Mouse (Mus musculus): ENCODE measurements around the gene Prmt7. TPM values are rescaled to one million over a fixed set of nuclear protein-coding genes. Genes with fewer than 3 reads are reported as not detected.
"Not testable (repeated sequence)": the region's sequence is repeated elsewhere in the genome, so short reads cannot be mapped to it uniquely, and the experiment has no call there.

The Prmt7 gene
- 10 to 100 TPM; 27.0 to 28.2 TPM for total RNA-seq (2021)
- long read RNA-seq, experiment 1, transcript Prmt7-201 (18 exons, 3,472 nt), result major isoform, 90 of 120 reads
- long read RNA-seq, experiment 1, partial matches to known transcripts, result 24 of 120 reads
- long read RNA-seq, experiment 1, other reads (novel, unspliced or antisense), result 5 of 120 reads
- long read RNA-seq, experiment 2, transcript Prmt7-201 (18 exons, 3,472 nt), result major isoform, 28 of 37 reads
- long read RNA-seq, experiment 2, partial matches to known transcripts, result 8 of 37 reads
- long read RNA-seq, experiment 2, other reads (novel, unspliced or antisense), result 1 of 37 reads

DNA sequence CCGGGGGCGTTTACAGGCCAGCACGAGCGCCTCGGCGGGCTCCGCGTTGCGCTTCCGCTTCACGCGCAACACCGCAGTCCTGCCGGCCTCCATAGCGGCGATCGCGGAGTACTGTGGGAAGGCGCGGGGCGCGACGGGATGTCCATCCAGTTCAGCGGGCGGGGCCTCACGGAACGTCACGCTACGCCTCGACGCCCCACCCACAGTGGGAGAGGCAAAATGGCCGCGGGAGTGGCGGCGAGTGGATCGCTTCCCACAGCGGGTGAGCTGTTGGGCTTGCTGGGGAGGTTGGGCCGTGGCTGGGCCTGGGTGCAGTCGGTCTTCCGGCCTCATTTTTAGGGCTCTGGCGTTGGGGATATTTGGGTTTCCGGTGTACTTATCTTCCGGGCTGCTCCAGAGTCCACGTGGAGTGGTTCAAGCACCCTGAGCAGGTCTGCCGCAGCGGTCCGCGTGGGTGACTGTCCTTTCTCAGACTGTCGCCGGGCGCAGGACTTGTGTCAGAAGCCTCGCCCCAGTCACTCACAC, at the start of gene Prmt7, which contains the start of gene Slc7a6os:
Gene Prmt7, plus strand, starts transcription at position 116 of the 525 bp plus-strand sequence.
Gene Slc7a6os, minus strand, starts transcription at position 115 of the 525 bp plus-strand sequence.
- DNase-seq, result peak; percentile 97 to 98

DNA sequence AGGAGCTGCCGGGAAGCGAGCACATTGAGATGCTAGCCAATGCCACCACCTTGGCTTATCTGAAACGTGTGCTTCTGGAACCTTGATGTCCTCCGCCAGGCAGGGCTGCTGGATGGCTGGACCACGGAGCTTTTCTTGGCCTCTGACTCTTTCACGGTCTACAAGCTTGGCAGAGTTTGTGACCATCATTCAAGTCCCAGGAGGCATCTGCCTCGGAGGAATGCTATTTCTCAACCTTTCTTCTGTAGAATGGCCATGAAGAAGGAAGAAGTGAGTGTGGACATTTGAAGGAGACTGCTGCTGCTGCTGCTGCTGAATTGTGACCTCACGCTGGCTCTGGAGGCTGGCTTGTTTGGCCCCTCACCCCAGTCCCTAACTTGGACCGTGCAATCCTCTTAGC, 47.5 kb upstream of the Prmt7 start:
- peak in 1 of 2 experiments; percentile 20 for DNase-seq

DNA sequence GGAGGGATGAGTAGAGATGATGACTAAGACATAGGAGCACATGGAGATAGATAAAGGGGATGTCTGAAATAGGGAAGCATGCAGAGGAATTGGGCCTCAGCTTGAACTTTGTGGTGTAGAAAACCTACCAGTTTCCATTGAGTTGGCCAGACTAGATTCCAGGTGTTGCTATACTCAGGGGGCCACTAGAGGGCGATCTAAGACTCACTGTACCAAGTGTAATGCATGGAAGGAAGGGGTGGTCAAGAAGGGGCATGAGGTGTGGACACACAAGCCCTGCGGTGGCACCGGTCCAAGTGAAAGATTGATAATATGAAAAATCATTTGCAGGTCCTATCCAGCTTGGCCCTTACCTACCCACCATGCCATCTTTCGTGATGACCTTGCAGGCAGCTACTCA, 45.3 kb upstream of the Prmt7 start:
- DNase-seq, result peak; percentile 70 to 78

- DNase-seq, result peak; percentile 90 to 95
Measured at GRCm38 (mm10) chr8:106168356-106169016, 42.2 kb upstream of the Prmt7 start, which contains the start of gene Slc7a6. TSS of gene Slc7a6 (plus strand) at chr8:106168857.

DNA sequence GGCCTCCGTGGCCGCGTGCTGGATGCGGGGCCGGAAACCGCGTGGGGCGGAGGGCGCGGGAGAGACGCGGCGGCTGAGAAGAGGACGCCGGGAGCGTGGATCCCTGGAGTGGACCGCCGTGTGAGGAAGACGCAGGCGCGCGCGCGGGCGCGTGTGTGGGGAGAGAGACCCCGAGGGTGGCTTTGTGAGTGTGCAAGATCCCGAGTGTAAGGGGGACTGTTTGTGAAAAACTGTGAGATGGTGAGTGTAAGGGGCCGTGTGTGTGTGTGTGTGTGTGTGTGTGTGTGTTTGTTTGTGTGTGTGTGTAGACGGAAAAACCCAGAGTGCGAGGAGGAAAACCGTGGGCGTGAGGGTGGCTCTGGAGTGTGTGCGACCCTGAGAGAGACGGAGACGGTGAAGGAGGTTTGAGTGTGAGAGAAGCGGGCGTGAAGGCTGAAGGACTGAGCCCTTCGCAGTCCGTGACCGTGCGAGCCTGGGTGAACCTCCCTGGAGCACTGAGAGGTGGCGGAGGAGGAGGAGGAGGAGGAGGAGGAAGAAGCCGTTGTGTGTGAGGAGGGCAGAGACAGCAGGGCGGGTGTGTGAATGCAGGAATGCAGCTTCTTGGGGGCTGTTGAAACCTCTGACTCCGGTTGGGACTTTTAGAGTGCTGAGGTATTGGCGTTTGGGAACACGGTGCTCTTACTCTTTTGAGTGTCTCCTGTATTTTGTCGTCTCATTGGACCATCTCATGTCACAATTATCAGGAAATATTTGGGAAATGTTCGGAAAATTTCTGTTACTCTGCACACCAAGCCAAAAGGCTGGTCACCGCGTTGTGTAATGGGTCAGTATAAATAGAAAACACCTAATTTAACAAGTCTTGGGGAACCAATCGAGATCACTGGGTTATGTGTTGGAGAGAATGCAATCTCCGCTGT, 41.5 kb upstream of the Prmt7 start:
- DNase-seq, result peak; percentile 42 to 48

- DNase-seq, result no peak
Measured at GRCm38 (mm10) chr8:106169934-106170480, 40.7 kb upstream of the Prmt7 start.

- no peak for DNase-seq
Measured at GRCm38 (mm10) chr8:106173566-106173965, 37.2 kb upstream of the Prmt7 start.

- no peak for DNase-seq
Measured at GRCm38 (mm10) chr8:106176891-106177290, 33.8 kb upstream of the Prmt7 start.

- no peak for DNase-seq
Measured at GRCm38 (mm10) chr8:106177594-106177993, 33.1 kb upstream of the Prmt7 start.

DNA sequence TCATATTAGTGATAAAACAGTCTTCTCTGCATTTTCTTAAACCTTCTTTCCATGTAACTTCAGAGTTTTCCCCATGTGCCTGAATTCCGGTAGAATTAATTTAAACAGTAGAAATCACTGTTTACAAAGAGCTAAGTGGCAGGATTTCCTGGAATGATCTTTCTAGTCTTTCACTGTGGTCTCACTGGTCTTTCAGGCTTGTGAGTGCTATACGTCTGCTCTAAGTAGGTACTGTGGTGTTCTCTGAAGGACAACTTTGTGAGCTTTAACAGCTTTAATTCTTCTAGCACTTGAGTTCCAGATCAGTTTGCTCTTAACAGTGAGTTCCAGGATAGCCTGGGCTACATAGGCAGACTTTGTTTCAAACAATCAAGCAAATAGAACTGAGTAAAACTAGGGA, 32.3 kb upstream of the Prmt7 start:
- no peak for DNase-seq

- DNase-seq, result peak in 1 of 2 experiments; percentile 40
Measured at GRCm38 (mm10) chr8:106185628-106186270, 25.0 kb upstream of the Prmt7 start.

DNA sequence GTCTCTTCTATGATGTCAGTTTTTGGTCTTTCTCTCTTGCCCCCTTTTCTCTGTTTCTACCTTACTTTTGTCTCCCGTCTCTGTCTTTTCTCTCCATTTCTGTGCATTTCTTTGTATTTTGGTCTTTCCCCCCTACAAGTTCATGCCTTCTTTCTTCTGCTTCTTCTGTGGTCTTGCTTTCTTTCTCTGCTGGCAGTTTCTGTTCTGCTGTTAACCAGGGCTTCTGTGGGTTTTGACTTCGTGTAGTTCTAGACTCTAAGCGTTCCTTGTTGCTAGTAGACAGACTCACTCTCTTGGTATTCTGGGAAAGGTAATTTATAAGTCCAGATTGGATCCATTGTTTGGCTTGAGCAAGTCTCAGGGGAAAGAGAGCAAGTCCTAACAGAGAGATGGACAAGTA, 24.3 kb upstream of the Prmt7 start:
- DNase-seq, result no peak

- DNase-seq, result no peak
Measured at GRCm38 (mm10) chr8:106189162-106189561, 21.6 kb upstream of the Prmt7 start.

GRCm38 (mm10) chr8:106191639-106192038, 19.1 kb upstream of the Prmt7 start:
- no peak for DNase-seq

GRCm38 (mm10) chr8:106193162-106193561, 17.6 kb upstream of the Prmt7 start:
- no peak for DNase-seq

- no peak for DNase-seq
Measured at GRCm38 (mm10) chr8:106194062-106194461, 16.7 kb upstream of the Prmt7 start.

DNA sequence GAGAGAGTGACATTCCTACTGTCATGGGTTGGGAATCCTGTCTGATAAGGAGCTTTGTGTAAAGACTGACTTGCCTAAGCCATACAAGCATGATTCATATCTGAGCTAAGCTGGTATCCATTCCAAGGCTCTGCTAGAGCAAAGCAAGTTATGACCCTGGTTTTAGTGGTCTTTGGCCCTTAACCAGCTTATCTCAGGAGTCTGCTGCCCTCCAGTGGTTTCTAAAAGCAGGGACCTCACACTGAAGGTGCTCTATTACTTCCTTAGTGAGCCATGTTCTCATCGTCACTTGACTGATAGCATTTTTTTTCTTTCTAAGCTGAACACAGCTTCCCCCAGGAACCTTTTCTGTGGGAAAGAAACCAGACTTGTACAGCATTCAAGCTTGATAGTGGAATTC, 12.0 kb upstream of the Prmt7 start:
- peak; percentile 54 to 65 for DNase-seq

GRCm38 (mm10) chr8:106199596-106199995, 11.1 kb upstream of the Prmt7 start:
- not testable (repeated sequence) for DNase-seq

DNA sequence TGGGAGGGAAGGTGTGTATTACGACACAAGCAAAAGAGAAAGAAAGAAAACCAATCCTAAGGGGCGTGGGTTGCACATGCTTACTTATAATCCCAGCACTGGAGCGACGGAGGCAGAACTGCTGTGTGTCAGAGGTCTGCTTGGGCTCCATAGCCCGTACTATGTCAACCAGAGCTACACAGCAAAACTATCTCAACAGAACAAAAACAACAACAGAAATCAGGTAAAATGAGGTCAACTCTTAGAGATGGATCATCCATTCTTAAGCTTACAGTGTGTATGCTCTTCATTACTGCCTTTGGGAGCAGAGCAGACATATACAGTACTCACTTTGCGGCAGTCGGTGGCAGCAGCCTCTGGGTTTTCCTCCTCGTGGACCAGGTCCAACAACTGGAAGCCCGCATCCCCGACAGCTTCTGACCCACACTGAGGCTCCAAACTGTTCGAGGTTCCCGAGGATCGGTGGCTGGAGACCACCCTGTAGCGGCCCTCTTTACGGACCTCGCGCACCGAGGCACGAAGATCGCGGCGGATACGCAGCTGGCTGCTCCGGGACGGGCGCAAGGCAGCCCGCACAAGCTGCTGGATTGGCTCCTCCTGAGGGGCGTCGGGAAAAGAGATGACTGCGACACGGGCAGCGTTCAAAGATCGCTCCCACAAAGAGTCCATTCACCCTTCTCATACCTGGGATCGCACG, 553 bp upstream of the Prmt7 start:
- peak in 1 of 2 experiments; percentile 16 for DNase-seq

DNA sequence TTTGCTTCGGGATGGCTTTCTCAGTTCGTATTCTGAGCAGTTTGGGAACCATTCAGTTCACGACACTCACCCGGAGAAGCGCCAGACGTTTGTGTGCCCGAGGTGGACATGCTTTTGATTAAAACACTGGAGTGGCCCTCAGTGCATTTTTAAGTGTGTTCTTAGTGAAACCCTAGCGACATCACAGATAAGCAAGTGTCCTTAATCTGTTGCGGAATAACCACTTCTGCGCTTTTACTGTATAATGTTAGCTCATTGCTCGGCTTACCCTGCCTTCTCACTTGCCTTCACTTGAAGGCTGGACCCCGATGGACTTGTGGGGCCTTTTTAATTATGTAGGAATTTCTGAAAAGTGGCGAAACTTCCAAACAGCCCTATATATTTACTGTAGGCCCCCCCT, 685 bp downstream of the Prmt7 start:
- no peak for DNase-seq

- DNase-seq, result no peak
Measured at GRCm38 (mm10) chr8:106213959-106214358, 3.2 kb downstream of the Prmt7 start.
